In the genomic region with DNA sequence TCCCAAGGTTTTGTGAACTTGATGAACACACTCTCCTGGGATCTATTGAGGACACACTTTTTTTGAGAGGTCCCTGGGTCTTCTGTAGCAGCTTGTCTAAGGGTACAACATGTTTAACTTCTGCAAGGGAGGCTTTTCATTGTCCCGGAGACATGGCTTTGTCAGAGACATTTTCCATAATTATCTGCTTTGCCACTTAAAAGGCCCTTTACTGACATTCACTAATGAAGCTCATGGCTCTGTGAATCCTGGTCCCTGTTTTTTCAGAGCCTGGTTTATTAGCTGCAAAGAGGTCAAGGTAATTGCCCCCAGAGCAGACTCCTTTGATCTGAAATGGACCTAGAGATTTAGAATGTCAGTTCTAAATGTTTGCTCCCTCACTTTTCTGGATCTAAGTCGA, we compare ENCODE assay signal across 26 mouse cellular contexts.
DNase-seq lines count a peak whose midpoint lies in the region; ATAC-seq and TF ChIP-seq lines count a peak whose summit lies in the region.
"Had no signal": no experiment of that assay in that cellular context is flagged by ENCODE, and none has a peak within 500 bp of the region (broad histone marks: within the 10 kb centered on the region; RNA-seq: fewer than 3 reads in every experiment).

No protein-coding gene starts in this region.

- no peak for TF ChIP-seq CTCF in gastrocnemius, adult 2 months (IDR thresholded peaks at IDR 0.05)
- TF ChIP-seq CTCF in midbrain, postnatal 0 days (IDR thresholded peaks at IDR 0.05) = no peak
- no peak for TF ChIP-seq CTCF in intestine, postnatal 0 days (IDR thresholded peaks at IDR 0.05; ENCODE audit: low read depth)

- no peaks in the 10 kb centered on the region for H3K27me3 ChIP-seq in midbrain, embryonic 10.5 days (ENCODE audit: low read depth, poor library complexity, severe bottlenecking)
- H3K27me3 ChIP-seq in midbrain, postnatal 0 days (ENCODE audit: insufficient read depth, low read length) = no peaks in the 10 kb centered on the region
- H3K27me3 ChIP-seq in midbrain, embryonic 13.5 days = no peaks in the 10 kb centered on the region
- H3K27me3 ChIP-seq in intestine, postnatal 0 days (replicated peaks; ENCODE audit: control insufficient read depth, insufficient read depth, low read length) = no peaks in the 10 kb centered on the region
- H3K27me3 ChIP-seq: limb, embryonic 12.5 days; midbrain, embryonic 12.5 days; neural tube, embryonic 15.5 days had no signal

- H3K27ac ChIP-seq in gastrocnemius, adult 2 months = peak overlapping the region; percentile 53; the same call in 1 of the 2 replicates
- H3K27ac ChIP-seq in midbrain, embryonic 10.5 days (replicated peaks) = 0 out of 2 replicates have a peak overlapping the region, but pooled peaks have one; percentile 18
- no peak overlapping the region for H3K27ac ChIP-seq in midbrain, postnatal 0 days (ENCODE audit: low read depth, low read length)
- peak overlapping the region; percentile 36; the same call in 1 of the 2 replicates for H3K27ac ChIP-seq in midbrain, embryonic 13.5 days
- no peak overlapping the region for H3K27ac ChIP-seq in intestine, postnatal 0 days (ENCODE audit: low read depth, low read length)
- H3K27ac ChIP-seq: kidney, postnatal 0 days; limb, embryonic 12.5 days; midbrain, embryonic 12.5 days; neural tube, embryonic 15.5 days; stomach, postnatal 0 days had no signal

- no peak overlapping the region for H3K9ac ChIP-seq in midbrain, postnatal 0 days (replicated peaks; ENCODE audit: low read length, poor library complexity, severe bottlenecking)
- H3K9ac ChIP-seq in midbrain, embryonic 13.5 days (replicated peaks) = no peak overlapping the region
- no peak overlapping the region for H3K9ac ChIP-seq in intestine, postnatal 0 days (ENCODE audit: low read depth, low read length)
- H3K9ac ChIP-seq: limb, embryonic 12.5 days; liver, postnatal 0 days; midbrain, embryonic 12.5 days; neural tube, embryonic 15.5 days had no signal

- H3K4me2 ChIP-seq in midbrain, postnatal 0 days (ENCODE audit: low read depth, low read length, poor library complexity, severe bottlenecking) = no peak overlapping the region
- no peak overlapping the region for H3K4me2 ChIP-seq in midbrain, embryonic 13.5 days (replicated peaks)
- no peak overlapping the region for H3K4me2 ChIP-seq in intestine, postnatal 0 days (replicated peaks; ENCODE audit: low read depth)
- H3K4me2 ChIP-seq: limb, embryonic 12.5 days; liver, embryonic 11.5 days; midbrain, embryonic 12.5 days; neural tube, embryonic 15.5 days had no signal

- H3K4me3 ChIP-seq in gastrocnemius, adult 2 months = no peak overlapping the region
- no peak overlapping the region for H3K4me3 ChIP-seq in midbrain, embryonic 10.5 days
- H3K4me3 ChIP-seq in midbrain, postnatal 0 days (ENCODE audit: low read depth, low read length) = no peak overlapping the region
- H3K4me3 ChIP-seq in midbrain, embryonic 13.5 days (replicated peaks) = no peak overlapping the region
- H3K4me3 ChIP-seq in intestine, postnatal 0 days (ENCODE audit: low read depth, low read length) = no peak overlapping the region
- H3K4me3 ChIP-seq: limb, embryonic 12.5 days; midbrain, embryonic 12.5 days; neural tube, embryonic 15.5 days had no signal

- DNase-seq in gastrocnemius, adult 2 months = no peak
- no peak for DNase-seq in gastrocnemius, postnatal 10 days
- no peak for DNase-seq in midbrain, embryonic 10.5 days (ENCODE audit: low spot score)
- DNase-seq in midbrain, postnatal 0 days (ENCODE audit: low spot score) = no peak
- no peak for DNase-seq in frontal cortex, postnatal 36 days (ENCODE audit: low spot score in 2 of 2)
- DNase-seq: adrenal gland, postnatal 10 days; cerebellum, adult 8-10 months; cerebellum, postnatal 36 days; gastrocnemius, postnatal 25 days; heart, adult 18-20 months; heart, postnatal 4 days; kidney, adult 2 months; liver, postnatal 0 days; thymus, adult 2 months; thymus, postnatal 4 days had no signal

- no peak for ATAC-seq in midbrain, postnatal 0 days (ENCODE audit: low FRiP score)
- ATAC-seq in midbrain, embryonic 13.5 days = no peak
- no peak for ATAC-seq in intestine, postnatal 0 days
- ATAC-seq: activated CD4-positive, CD25-positive, alpha-beta regulatory T cell, adult 4 months; inflammation-experienced regulatory T-cells, adult 6 months; liver, postnatal 0 days; lung, postnatal 0 days had no signal

- peaks cover 25% of the 10 kb centered on the region for H3K4me1 ChIP-seq in midbrain, embryonic 10.5 days
- peaks cover 6% of the 10 kb centered on the region; the same call in 1 of the 2 replicates for H3K4me1 ChIP-seq in midbrain, postnatal 0 days (ENCODE audit: insufficient read depth, low read length)
- H3K4me1 ChIP-seq in midbrain, embryonic 13.5 days (replicated peaks) = peaks cover 23% of the 10 kb centered on the region
- no peaks in the 10 kb centered on the region for H3K4me1 ChIP-seq in intestine, postnatal 0 days (replicated peaks; ENCODE audit: control insufficient read depth, insufficient read depth, low read length)

- H3K9me3 ChIP-seq in midbrain, embryonic 10.5 days (replicated peaks) = no peaks in the 10 kb centered on the region
- no peaks in the 10 kb centered on the region for H3K9me3 ChIP-seq in midbrain, postnatal 0 days (ENCODE audit: low read length)
- H3K9me3 ChIP-seq in midbrain, embryonic 13.5 days = no peaks in the 10 kb centered on the region
- H3K9me3 ChIP-seq in intestine, postnatal 0 days (ENCODE audit: control insufficient read depth) = no peaks in the 10 kb centered on the region
- H3K9me3 ChIP-seq: limb, embryonic 12.5 days; midbrain, embryonic 12.5 days; neural tube, embryonic 15.5 days had no signal

- H3K36me3 ChIP-seq in midbrain, embryonic 10.5 days = peaks cover 49% of the 10 kb centered on the region
- 0 out of 2 replicates have a peak, but pooled peaks cover 6% of the 10 kb centered on the region for H3K36me3 ChIP-seq in midbrain, postnatal 0 days (ENCODE audit: insufficient read depth, low read length)
- peaks cover 23% of the 10 kb centered on the region for H3K36me3 ChIP-seq in midbrain, embryonic 13.5 days
- no peaks in the 10 kb centered on the region for H3K36me3 ChIP-seq in intestine, postnatal 0 days (ENCODE audit: control insufficient read depth, insufficient read depth)
- H3K36me3 ChIP-seq: limb, embryonic 12.5 days; neural tube, embryonic 15.5 days had no signal

- intact Hi-C loops in gastrocnemius, adult 2 months (cut with DNase I) = loop anchor here (5.0 kb wide), 1 partner anchor 39 kb away; no protein-coding TSS in a partner anchor

- 64% methylated on average over 2 of the region's 2 CpGs for WGBS in midbrain, embryonic 10.5 days
- WGBS in midbrain, postnatal 0 days = 52% methylated on average over 2 of the region's 2 CpGs
- WGBS in midbrain, embryonic 13.5 days = 54% methylated on average over 2 of the region's 2 CpGs
- WGBS in intestine, postnatal 0 days = 41% methylated on average over 2 of the region's 2 CpGs

Comparison
In these comparisons a context has a peak if more than half of its experiments do, and no peak if none do; other contexts are left out.
1. H3K27ac ChIP-seq: peak in gastrocnemius, adult 2 months (single experiment), midbrain, embryonic 10.5 days (single experiment) and midbrain, embryonic 13.5 days (single experiment); none in midbrain, postnatal 0 days (single experiment) and intestine, postnatal 0 days (single experiment).